Mouse (Mus musculus) hindbrain, embryonic 10.5 days (tissue): ENCODE data around the gene Reep6. TPM values are rescaled to one million over a fixed set of nuclear protein-coding genes. Genes with fewer than 3 reads are reported as not detected.

Experiments used
- DNase-seq: peaks from one replicate; pipeline ENCODE4 v3.0.0-alpha.2; 2017; ENCODE audit warnings: low spot score
- H3K27ac ChIP-seq: fragments of 300-500 bp; sonication (generic); 2 replicates; pipeline ENCODE4 v1.5.1; 2016; ENCODE audit warnings: mild to moderate bottlenecking, moderate library complexity
- H3K27me3 ChIP-seq: fragments of 300-500 bp; sonication (generic); 2 replicates; pipeline ENCODE4 v1.6.1; 2016; ENCODE audit warnings: mild to moderate bottlenecking; ENCODE audit not compliant: poor library complexity, insufficient read depth, severe bottlenecking
- H3K36me3 ChIP-seq: fragments of 300-500 bp; sonication (generic); 2 replicates; pipeline ENCODE4 v1.6.1; 2016; ENCODE audit warnings: mild to moderate bottlenecking, moderate library complexity
- H3K4me1 ChIP-seq: fragments of 300-500 bp; sonication (generic); replicated peaks from 2 replicates; pipeline ENCODE4 v1.6.1; 2016; ENCODE audit warnings: mild to moderate bottlenecking
- H3K4me3 ChIP-seq: fragments of 300-500 bp; sonication (generic); 2 replicates; pipeline ENCODE4 v1.5.1; 2016; ENCODE audit warnings: mild to moderate bottlenecking, moderate library complexity
- H3K9me3 ChIP-seq: fragments of 300-500 bp; sonication (generic); 2 replicates; pipeline ENCODE4 v1.6.1; 2016; ENCODE audit warnings: mild to moderate bottlenecking, moderate library complexity
- WGBS: fragments of 180-500 bp; shearing (Covaris S2); methylation state at CpG from one replicate; pipeline ENCODE4 v1.1.7; 2016; 5-methylcytosine and 5-hydroxymethylcytosine counted together
- polyA plus RNA-seq: library from polyadenylated mRNA; unstranded; fragments of >200 nt; fragmentation: Nextera tagmentation; extraction: Ambion mirVana; gene quantifications from 2 replicates; pipeline ENCODE4 v1.2.1, GENCODE M21; 2016

Reep6 gene
- polyA plus RNA-seq, 1 experiment from 2014 or later: 7.2 TPM

GRCm38 (mm10) chr10:80323261-80324119, 6.3 kb upstream of the Reep6 start:
- WGBS: 2% methylated on average over 46 of the region's 46 CpGs
- DNase-seq: peak; percentile 59
- peak overlapping the region; percentile 73 for H3K4me3 ChIP-seq
- H3K36me3 ChIP-seq: peaks cover 9% of the 10 kb centered on the region
- H3K27me3 ChIP-seq: peaks cover 60% of the 10 kb centered on the region
- no peaks in the 10 kb centered on the region for H3K9me3 ChIP-seq
- peaks cover 47% of the 10 kb centered on the region for H3K4me1 ChIP-seq
- peak overlapping the region; percentile 85 for H3K27ac ChIP-seq

DNA sequence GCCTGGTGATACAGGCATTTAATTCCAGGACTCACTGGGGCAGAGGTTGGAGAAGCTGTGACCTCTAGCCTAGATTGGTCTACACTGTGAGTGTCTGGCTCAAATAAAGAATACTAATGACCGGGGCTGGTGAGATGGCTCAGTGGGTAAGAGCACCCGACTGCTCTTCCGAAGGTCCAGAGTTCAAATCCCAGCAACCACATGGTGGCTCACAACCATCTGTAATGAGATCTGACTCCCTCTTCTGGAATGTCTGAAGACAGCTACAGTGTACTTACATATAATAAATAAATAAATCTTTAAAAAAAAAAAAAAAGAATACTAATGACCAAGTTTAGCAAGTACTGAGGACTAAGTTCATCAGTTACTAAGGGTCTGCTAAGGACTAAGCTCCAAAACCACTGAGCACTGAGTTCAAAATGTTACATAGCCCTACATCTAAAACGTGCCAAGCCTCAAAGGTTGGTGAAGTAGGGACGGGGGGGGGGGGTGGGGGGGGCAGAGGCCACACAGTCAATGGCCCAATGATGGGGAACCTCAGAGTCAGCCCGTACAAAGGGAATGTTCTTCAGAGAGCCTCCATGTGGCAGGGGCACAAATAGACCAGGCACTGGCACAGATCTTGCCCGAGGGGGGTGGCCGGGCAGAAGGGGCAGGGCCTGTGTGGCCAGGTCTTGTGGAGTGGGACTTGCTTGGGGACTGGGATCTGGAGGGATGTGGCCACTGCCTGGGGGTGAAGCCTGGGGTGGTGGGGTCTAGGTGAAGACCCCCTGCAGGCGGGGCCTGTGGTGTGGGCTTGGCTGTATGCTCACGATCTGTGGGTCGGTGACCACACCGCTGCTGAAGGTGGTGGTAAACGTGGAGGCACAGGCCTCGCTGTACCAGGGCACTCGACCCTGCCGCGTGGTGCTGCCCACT, 5.4 kb upstream of the Reep6 start:
- Histone ChIP-seq H3K9me3 (no peaks in the 10 kb centered on the region), H3K36me3 (no peaks in the 10 kb centered on the region; the same call in 1 of the 2 replicates), H3K27ac (0 out of 2 replicates have a peak overlapping the region, but pooled peaks have one; percentile 10), H3K4me3 (peak overlapping the region; percentile 73), H3K27me3 (peaks cover 63% of the 10 kb centered on the region), H3K4me1 (peaks cover 47% of the 10 kb centered on the region)
- 75% methylated on average over 17 of the region's 17 CpGs for WGBS
- no peak for DNase-seq

DNA sequence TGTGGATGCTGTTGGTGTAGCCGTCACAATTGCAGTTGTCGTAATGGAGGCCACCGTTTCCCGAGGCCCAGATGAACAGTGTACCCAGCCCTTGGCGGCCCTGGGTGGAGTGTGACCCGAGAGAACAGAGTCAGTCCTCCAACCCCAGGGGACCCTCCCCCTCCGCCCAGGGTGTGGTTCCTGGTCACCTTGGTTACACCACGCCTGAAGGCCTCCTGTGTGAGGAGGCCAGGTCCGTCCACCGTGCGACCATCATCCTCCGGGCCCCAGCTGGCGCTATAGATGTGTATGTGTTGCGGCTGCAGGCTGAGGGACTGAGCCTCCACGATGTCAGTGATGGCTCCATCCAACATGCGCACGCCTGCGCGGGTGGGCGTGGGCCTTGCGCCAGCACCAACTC, 4.7 kb upstream of the Reep6 start:
- no peak overlapping the region for H3K4me3 ChIP-seq
- no peaks in the 10 kb centered on the region for H3K36me3 ChIP-seq
- no peak for DNase-seq
- H3K27ac ChIP-seq: no peak overlapping the region
- H3K27me3 ChIP-seq: peaks cover 63% of the 10 kb centered on the region
- 80% methylated on average over 21 of the region's 21 CpGs for WGBS
- H3K4me1 ChIP-seq: peaks cover 48% of the 10 kb centered on the region
- no peaks in the 10 kb centered on the region for H3K9me3 ChIP-seq

DNA sequence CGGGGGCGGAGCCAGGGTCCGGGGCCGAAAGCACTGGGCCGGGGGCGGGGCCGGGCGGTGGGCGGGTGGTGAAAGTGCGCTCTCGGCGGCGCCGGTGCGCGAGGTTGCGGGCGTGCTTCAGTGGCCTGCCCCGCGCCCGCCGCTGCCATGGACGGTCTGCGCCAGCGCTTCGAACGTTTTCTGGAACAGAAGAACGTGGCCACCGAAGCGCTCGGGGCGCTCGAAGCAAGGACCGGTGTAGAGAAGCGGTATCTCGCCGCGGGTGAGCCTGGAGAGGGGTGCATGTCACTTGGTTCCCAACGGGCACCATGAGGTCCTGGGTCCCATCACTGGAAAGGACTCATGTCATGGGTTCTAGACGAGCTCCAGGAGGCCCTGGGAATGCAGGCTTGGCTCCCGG, 331 bp downstream of the Reep6 start:
- peak overlapping the region; percentile 71 for H3K27ac ChIP-seq
- no peaks in the 10 kb centered on the region for H3K9me3 ChIP-seq
- H3K4me3 ChIP-seq: peak overlapping the region; percentile 58
- 2% methylated on average over 41 of the region's 41 CpGs for WGBS
- H3K27me3 ChIP-seq: peaks cover 73% of the 10 kb centered on the region
- H3K36me3 ChIP-seq: peaks cover 3% of the 10 kb centered on the region; the same call in 1 of the 2 replicates
- peaks cover 47% of the 10 kb centered on the region for H3K4me1 ChIP-seq
- no peak for DNase-seq

GRCm38 (mm10) chr10:80330888-80331287, 1.1 kb downstream of the Reep6 start:
- Histone ChIP-seq H3K4me3 (peak overlapping the region; percentile 58), H3K27ac (peak overlapping the region; percentile 71; the same call in 1 of the 2 replicates), H3K36me3 (peaks cover 11% of the 10 kb centered on the region; the same call in 1 of the 2 replicates), H3K4me1 (peaks cover 52% of the 10 kb centered on the region), H3K27me3 (peaks cover 73% of the 10 kb centered on the region), H3K9me3 (no peaks in the 10 kb centered on the region)
- WGBS: 79% methylated on average over 2 of the region's 2 CpGs
- DNase-seq: no peak

- H3K9me3 ChIP-seq: no peaks in the 10 kb centered on the region
- peaks cover 52% of the 10 kb centered on the region for H3K4me1 ChIP-seq
- H3K4me3 ChIP-seq: 0 out of 2 replicates have a peak overlapping the region, but pooled peaks have one; percentile 58
- no peak for DNase-seq
- 64% methylated on average over 10 of the region's 10 CpGs for WGBS
- peaks cover 16% of the 10 kb centered on the region; the same call in 1 of the 2 replicates for H3K36me3 ChIP-seq
- peaks cover 77% of the 10 kb centered on the region for H3K27me3 ChIP-seq
- H3K27ac ChIP-seq: peak overlapping the region; percentile 77
Observed at GRCm38 (mm10) chr10:80331636-80332524, 2.1 kb downstream of the Reep6 start.

DNA sequence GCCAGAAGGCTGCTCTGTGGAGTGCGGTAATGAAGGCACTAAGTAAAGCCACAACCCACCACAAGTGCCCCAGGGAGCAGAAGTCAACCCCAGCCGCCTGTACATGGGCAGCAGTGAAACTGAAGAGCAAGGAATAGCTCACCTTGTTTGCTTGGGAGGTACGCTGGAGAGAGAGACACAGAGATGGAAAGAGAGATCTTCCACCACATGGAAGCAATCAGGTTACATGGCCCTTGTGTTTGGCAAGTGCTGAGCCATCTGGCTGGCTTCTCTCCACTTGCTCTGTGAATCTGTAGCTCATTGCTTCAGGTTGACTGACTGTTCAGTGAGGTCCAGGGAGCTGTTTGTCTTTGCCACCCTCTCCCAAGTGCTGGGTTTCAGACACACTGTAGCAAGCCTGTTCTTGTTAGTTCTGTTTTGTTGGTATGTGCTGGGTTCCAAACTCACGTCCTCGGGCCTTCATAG, 2.8 kb downstream of the Reep6 start:
- Histone ChIP-seq H3K27ac (peak overlapping the region; percentile 77), H3K4me3 (no peak overlapping the region)
- 74% methylated on average over 5 of the region's 5 CpGs for WGBS

DNA sequence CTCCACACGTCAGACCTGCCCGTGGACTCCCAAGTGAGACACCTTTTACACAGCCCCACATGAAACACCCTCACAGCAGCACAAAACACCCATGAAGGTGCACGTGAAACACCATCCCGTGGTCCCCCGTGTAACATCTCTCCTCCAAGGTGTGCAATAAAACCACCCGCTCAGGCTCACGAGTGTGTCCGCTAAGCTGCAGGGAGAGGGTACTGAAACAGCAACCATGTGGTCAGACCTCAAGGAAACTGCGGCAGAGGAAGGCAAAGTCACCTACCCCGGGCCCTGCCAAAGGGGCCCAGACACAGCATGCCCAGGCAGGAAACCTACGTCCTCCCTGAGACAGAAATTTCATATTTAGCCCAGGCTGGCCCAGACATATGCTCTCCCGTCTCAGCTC, 6.5 kb downstream of the Reep6 start:
- WGBS: 92% methylated on average over 12 of the region's 12 CpGs
- H3K36me3 ChIP-seq: peaks cover 16% of the 10 kb centered on the region; the same call in 1 of the 2 replicates
- peaks cover 39% of the 10 kb centered on the region for H3K4me1 ChIP-seq
- H3K4me3 ChIP-seq: no peak overlapping the region
- H3K27me3 ChIP-seq: peaks cover 81% of the 10 kb centered on the region
- no peaks in the 10 kb centered on the region for H3K9me3 ChIP-seq
- no peak overlapping the region for H3K27ac ChIP-seq
- no peak for DNase-seq

More for the DNA sequence above, 2.8 kb downstream of the Reep6 start:
- peaks cover 52% of the 10 kb centered on the region for H3K4me1 ChIP-seq
- peaks cover 16% of the 10 kb centered on the region; the same call in 1 of the 2 replicates for H3K36me3 ChIP-seq
- H3K9me3 ChIP-seq: no peaks in the 10 kb centered on the region
- H3K27me3 ChIP-seq: peaks cover 77% of the 10 kb centered on the region
- no peak for DNase-seq

DNA sequence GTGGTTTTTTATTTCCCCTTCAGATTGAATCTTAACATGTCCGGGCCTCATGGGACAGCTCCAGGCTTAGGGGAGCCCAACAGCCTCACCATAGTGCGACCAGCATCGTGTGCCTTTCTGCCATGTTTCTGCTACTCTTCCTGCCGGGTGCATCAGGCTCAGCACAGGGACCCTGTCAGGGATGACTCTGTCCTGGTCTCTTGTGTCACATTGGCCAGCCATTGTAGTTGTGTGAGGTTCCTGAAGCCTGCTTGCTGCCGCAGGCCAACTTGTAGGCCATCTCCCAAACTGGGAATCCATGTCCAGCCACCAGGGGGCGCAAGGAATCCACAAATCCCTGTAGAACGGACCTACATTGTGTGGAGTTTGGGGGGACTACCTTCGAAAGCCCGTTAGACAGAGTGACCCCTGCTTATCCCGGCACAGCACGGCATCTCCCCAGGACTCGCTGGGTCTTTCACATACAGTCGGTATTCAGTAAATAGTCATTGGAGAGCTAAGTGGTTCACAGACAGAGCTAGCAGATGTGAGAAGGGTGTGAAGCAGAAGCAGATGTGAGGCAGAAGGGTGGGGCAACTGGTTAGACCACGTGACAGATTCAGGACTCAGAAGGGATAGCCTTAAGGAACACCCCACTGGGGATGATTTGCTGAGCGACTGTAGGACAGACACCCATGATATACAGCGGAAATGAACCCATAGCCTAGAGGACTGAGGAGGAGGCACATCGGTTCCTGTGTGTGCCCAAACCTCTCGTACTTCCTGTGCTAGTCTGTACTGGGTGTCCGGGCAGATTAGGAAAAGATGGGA, 10.4 kb downstream of the Reep6 start:
- peak; percentile 90 for DNase-seq
- Histone ChIP-seq H3K27me3 (peaks cover 90% of the 10 kb centered on the region), H3K4me3 (0 out of 2 replicates have a peak overlapping the region, but pooled peaks have one; percentile 13), H3K9me3 (no peaks in the 10 kb centered on the region), H3K36me3 (peaks cover 12% of the 10 kb centered on the region; the same call in 1 of the 2 replicates), H3K27ac (0 out of 2 replicates have a peak overlapping the region, but pooled peaks have one; percentile 13), H3K4me1 (peaks cover 55% of the 10 kb centered on the region)
- 24% methylated on average over 19 of the region's 19 CpGs for WGBS

DNA sequence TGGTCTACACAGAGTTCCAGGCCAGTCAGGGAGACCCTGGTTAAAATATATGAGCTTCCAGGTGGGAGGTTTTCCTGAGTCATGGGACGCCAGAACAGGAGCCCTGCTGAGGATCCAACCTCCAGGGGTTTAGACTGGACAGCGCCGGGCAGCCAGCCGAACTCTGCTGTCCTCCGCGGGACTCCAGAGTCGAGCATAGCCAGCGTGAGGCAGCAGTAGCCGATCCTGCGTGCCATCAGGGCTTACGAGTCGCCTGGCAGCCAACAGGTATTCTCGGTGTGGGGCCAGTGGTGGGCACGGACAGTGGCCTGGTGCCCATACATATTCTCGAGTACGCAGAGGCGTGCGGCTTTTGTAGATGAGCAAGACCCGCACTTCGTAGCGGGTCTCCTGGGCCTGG, 11.3 kb downstream of the Reep6 start:
- Histone ChIP-seq H3K27ac (0 out of 2 replicates have a peak overlapping the region, but pooled peaks have one; percentile 12), H3K9me3 (no peaks in the 10 kb centered on the region), H3K36me3 (0 out of 2 replicates have a peak, but pooled peaks cover 4% of the 10 kb centered on the region), H3K4me1 (peaks cover 55% of the 10 kb centered on the region), H3K4me3 (peak overlapping the region; percentile 48), H3K27me3 (peaks cover 90% of the 10 kb centered on the region)
- DNase-seq: no peak
- 7% methylated on average over 21 of the region's 21 CpGs for whole genome bisulfite sequencing
